Mouse (Mus musculus): ENCODE results near the gene Tmem232. TPM values are rescaled to one million over a fixed set of nuclear protein-coding genes. Genes with fewer than 3 reads are reported as not detected.

The Tmem232 gene
- polyA plus RNA-seq, 1 experiment from 2014 or later, result not detected

- H3K4me1 ChIP-seq (ENCODE audit: control insufficient read depth, insufficient read depth, low read length), result no peaks in the 10 kb centered on the region
- H3K27ac ChIP-seq (ENCODE audit: low read depth, low read length), result no peak overlapping the region
- H3K9ac ChIP-seq (ENCODE audit: low read length), result no peak overlapping the region
- 67% methylated on average over 6 of the region's 6 CpGs for WGBS
- DNase-seq (ENCODE audit: low spot score, missing footprints), result no peak
- no peak for ATAC-seq (ENCODE audit: low FRiP score)
- H3K36me3 ChIP-seq (ENCODE audit: control insufficient read depth, insufficient read depth, low read length), result no peaks in the 10 kb centered on the region
- H3K4me2 ChIP-seq, result no peak overlapping the region
- no peak overlapping the region for H3K4me3 ChIP-seq (ENCODE audit: low read depth, low read length)
- no peaks in the 10 kb centered on the region for H3K9me3 ChIP-seq (ENCODE audit: control insufficient read depth, low read length)
- H3K27me3 ChIP-seq (ENCODE audit: control insufficient read depth, insufficient read depth, low read length), result no peaks in the 10 kb centered on the region
Measured at GRCm38 (mm10) chr17:65563345-65563744, 22.8 kb upstream of the Tmem232 start.

- Histone ChIP-seq H3K9me3 (ENCODE audit: control insufficient read depth, low read length) (no peaks in the 10 kb centered on the region), H3K4me2 (no peak overlapping the region), H3K9ac (ENCODE audit: low read length) (no peak overlapping the region), H3K4me3 (ENCODE audit: low read depth, low read length) (no peak overlapping the region), H3K36me3 (ENCODE audit: control insufficient read depth, insufficient read depth, low read length) (no peaks in the 10 kb centered on the region), H3K27me3 (ENCODE audit: control insufficient read depth, insufficient read depth, low read length) (no peaks in the 10 kb centered on the region), H3K27ac (ENCODE audit: low read depth, low read length) (no peak overlapping the region), H3K4me1 (ENCODE audit: control insufficient read depth, insufficient read depth, low read length) (no peaks in the 10 kb centered on the region)
- ATAC-seq (ENCODE audit: low FRiP score), result no peak
- DNase-seq (ENCODE audit: low spot score, missing footprints), result peak; percentile 99
- 6% methylated on average over 5 of the region's 5 CpGs for WGBS
Measured at GRCm38 (mm10) chr17:65562761-65563160, 22.2 kb upstream of the Tmem232 start.

GRCm38 (mm10) chr17:65561361-65562015, 20.9 kb upstream of the Tmem232 start:
- no peak overlapping the region for H3K4me2 ChIP-seq
- H3K36me3 ChIP-seq (ENCODE audit: control insufficient read depth, insufficient read depth, low read length), result no peaks in the 10 kb centered on the region
- DNase-seq (ENCODE audit: low spot score, missing footprints) (no peak), ATAC-seq (ENCODE audit: low FRiP score) (no peak)
- 89% methylated on average over 6 of the region's 6 CpGs for WGBS
- H3K4me1 ChIP-seq (ENCODE audit: control insufficient read depth, insufficient read depth, low read length), result no peaks in the 10 kb centered on the region
- no peak overlapping the region for H3K9ac ChIP-seq (ENCODE audit: low read length)
- H3K27me3 ChIP-seq (ENCODE audit: control insufficient read depth, insufficient read depth, low read length), result no peaks in the 10 kb centered on the region
- no peaks in the 10 kb centered on the region for H3K9me3 ChIP-seq (ENCODE audit: control insufficient read depth, low read length)
- no peak overlapping the region for H3K4me3 ChIP-seq (ENCODE audit: low read depth, low read length)
- H3K27ac ChIP-seq (ENCODE audit: low read depth, low read length), result no peak overlapping the region

GRCm38 (mm10) chr17:65559273-65559672, 18.7 kb upstream of the Tmem232 start:
- no peak overlapping the region for H3K27ac ChIP-seq (ENCODE audit: low read depth, low read length)
- 51% methylated on average over 5 of the region's 5 CpGs for WGBS
- H3K27me3 ChIP-seq (ENCODE audit: control insufficient read depth, insufficient read depth, low read length), result no peaks in the 10 kb centered on the region
- ATAC-seq (ENCODE audit: low FRiP score) (peak; percentile 43; the same call in 1 of the 2 replicates), DNase-seq (ENCODE audit: low spot score, missing footprints) (peak; percentile 56)
- no peaks in the 10 kb centered on the region for H3K4me1 ChIP-seq (ENCODE audit: control insufficient read depth, insufficient read depth, low read length)
- no peaks in the 10 kb centered on the region for H3K36me3 ChIP-seq (ENCODE audit: control insufficient read depth, insufficient read depth, low read length)
- no peak overlapping the region for H3K9ac ChIP-seq (ENCODE audit: low read length)
- H3K9me3 ChIP-seq (ENCODE audit: control insufficient read depth, low read length), result no peaks in the 10 kb centered on the region
- no peak overlapping the region for H3K4me3 ChIP-seq (ENCODE audit: low read depth, low read length)
- H3K4me2 ChIP-seq, result no peak overlapping the region

- H3K27me3 ChIP-seq (ENCODE audit: control insufficient read depth, insufficient read depth, low read length), result no peaks in the 10 kb centered on the region
- no peaks in the 10 kb centered on the region for H3K4me1 ChIP-seq (ENCODE audit: control insufficient read depth, insufficient read depth, low read length)
- 57% methylated on average over 9 of the region's 9 CpGs for WGBS
- peak; percentile 74 for DNase-seq (ENCODE audit: low spot score, missing footprints)
- no peak overlapping the region for H3K9ac ChIP-seq (ENCODE audit: low read length)
- H3K4me3 ChIP-seq (ENCODE audit: low read depth, low read length), result no peak overlapping the region
- H3K36me3 ChIP-seq (ENCODE audit: control insufficient read depth, insufficient read depth, low read length), result no peaks in the 10 kb centered on the region
- H3K27ac ChIP-seq (ENCODE audit: low read depth, low read length), result no peak overlapping the region
- peak overlapping the region; percentile 20; the same call in 1 of the 2 replicates for H3K4me2 ChIP-seq
- no peaks in the 10 kb centered on the region for H3K9me3 ChIP-seq (ENCODE audit: control insufficient read depth, low read length)
- ATAC-seq (ENCODE audit: low FRiP score), result peak; percentile 34; the same call in 1 of the 2 replicates
Measured at GRCm38 (mm10) chr17:65558788-65559187, 18.2 kb upstream of the Tmem232 start.

- Histone ChIP-seq H3K9me3 (ENCODE audit: control insufficient read depth, low read length) (no peaks in the 10 kb centered on the region), H3K36me3 (ENCODE audit: control insufficient read depth, insufficient read depth, low read length) (no peaks in the 10 kb centered on the region), H3K9ac (ENCODE audit: low read length) (no peak overlapping the region), H3K4me3 (ENCODE audit: low read depth, low read length) (no peak overlapping the region), H3K4me1 (ENCODE audit: control insufficient read depth, insufficient read depth, low read length) (no peaks in the 10 kb centered on the region), H3K4me2 (peak overlapping the region; percentile 20; the same call in 1 of the 2 replicates), H3K27ac (ENCODE audit: low read depth, low read length) (no peak overlapping the region), H3K27me3 (ENCODE audit: control insufficient read depth, insufficient read depth, low read length) (no peaks in the 10 kb centered on the region)
- ATAC-seq (ENCODE audit: low FRiP score) (peak; percentile 68), DNase-seq (ENCODE audit: low spot score, missing footprints) (peak; percentile 95)
- WGBS, result 37% methylated on average over 9 of the region's 9 CpGs
Measured at GRCm38 (mm10) chr17:65558217-65558616, 17.6 kb upstream of the Tmem232 start.

- Histone ChIP-seq H3K27ac (ENCODE audit: low read depth, low read length) (no peak overlapping the region), H3K4me3 (ENCODE audit: low read depth, low read length) (no peak overlapping the region), H3K9ac (ENCODE audit: low read length) (no peak overlapping the region), H3K27me3 (ENCODE audit: control insufficient read depth, insufficient read depth, low read length) (no peaks in the 10 kb centered on the region), H3K4me2 (no peak overlapping the region), H3K4me1 (ENCODE audit: control insufficient read depth, insufficient read depth, low read length) (no peaks in the 10 kb centered on the region), H3K36me3 (ENCODE audit: control insufficient read depth, insufficient read depth, low read length) (no peaks in the 10 kb centered on the region), H3K9me3 (ENCODE audit: control insufficient read depth, low read length) (no peaks in the 10 kb centered on the region)
- 82% methylated on average over 6 of the region's 6 CpGs for WGBS
- no peak for ATAC-seq (ENCODE audit: low FRiP score)
- peak; percentile 31 for DNase-seq (ENCODE audit: low spot score, missing footprints)
Measured at GRCm38 (mm10) chr17:65557212-65557611, 16.6 kb upstream of the Tmem232 start.

- Histone ChIP-seq H3K4me2 (no peak overlapping the region), H3K36me3 (ENCODE audit: control insufficient read depth, insufficient read depth, low read length) (no peaks in the 10 kb centered on the region), H3K4me3 (ENCODE audit: low read depth, low read length) (no peak overlapping the region), H3K27ac (ENCODE audit: low read depth, low read length) (no peak overlapping the region), H3K4me1 (ENCODE audit: control insufficient read depth, insufficient read depth, low read length) (no peaks in the 10 kb centered on the region), H3K9me3 (ENCODE audit: control insufficient read depth, low read length) (no peaks in the 10 kb centered on the region), H3K27me3 (ENCODE audit: control insufficient read depth, insufficient read depth, low read length) (no peaks in the 10 kb centered on the region), H3K9ac (ENCODE audit: low read length) (no peak overlapping the region)
- ATAC-seq (ENCODE audit: low FRiP score) (no peak), DNase-seq (ENCODE audit: low spot score, missing footprints) (peak; percentile 47)
- 67% methylated on average over 10 of the region's 10 CpGs for WGBS
Measured at GRCm38 (mm10) chr17:65556798-65557197, 16.2 kb upstream of the Tmem232 start.

- no peak for ATAC-seq (ENCODE audit: low FRiP score)
- Histone ChIP-seq H3K36me3 (ENCODE audit: control insufficient read depth, insufficient read depth, low read length) (no peaks in the 10 kb centered on the region), H3K9me3 (ENCODE audit: control insufficient read depth, low read length) (no peaks in the 10 kb centered on the region), H3K4me2 (no peak overlapping the region), H3K9ac (ENCODE audit: low read length) (no peak overlapping the region), H3K4me3 (ENCODE audit: low read depth, low read length) (no peak overlapping the region), H3K27me3 (ENCODE audit: control insufficient read depth, insufficient read depth, low read length) (no peaks in the 10 kb centered on the region), H3K27ac (ENCODE audit: low read depth, low read length) (no peak overlapping the region), H3K4me1 (ENCODE audit: control insufficient read depth, insufficient read depth, low read length) (no peaks in the 10 kb centered on the region)
- WGBS, result 89% methylated on average over 12 of the region's 12 CpGs
- DNase-seq (ENCODE audit: low spot score, missing footprints), result peak; percentile 54
Measured at GRCm38 (mm10) chr17:65552426-65552997, 11.9 kb upstream of the Tmem232 start.
